Mouse (Mus musculus): Measurements from ENCODE around the gene Med7.

Gene Med7

DNA sequence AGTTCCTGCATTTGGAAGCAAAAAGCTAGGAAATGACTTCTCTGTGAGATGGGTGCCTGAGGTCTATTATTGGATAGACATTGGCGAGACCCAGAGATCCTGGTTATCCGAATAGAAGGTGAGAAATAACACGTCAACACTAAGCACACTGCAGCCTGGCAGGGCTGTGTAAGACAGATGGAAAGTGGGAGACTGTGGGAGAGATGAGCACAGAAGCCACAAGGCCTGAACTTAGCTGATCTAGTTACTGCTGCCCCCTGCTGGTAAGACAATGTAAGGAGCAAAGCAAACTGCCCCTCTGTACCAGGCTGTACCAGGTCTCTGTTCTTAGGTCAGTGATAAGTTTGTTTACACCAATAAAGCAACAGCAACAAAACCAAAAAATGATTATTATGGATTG lies 5.6 kb upstream of the Med7 start:
- peak; percentile 79 for DNase-seq

GRCm38 (mm10) chr11:46435363-46435762 lies 1.4 kb upstream of the Med7 start:
- DNase-seq = no peak

GRCm38 (mm10) chr11:46437459-46438000 lies 805 bp downstream of the Med7 start:
- no peak for DNase-seq

GRCm38 (mm10) chr11:46439005-46439543 lies 2.3 kb downstream of the Med7 start:
- DNase-seq = no peak

DNA sequence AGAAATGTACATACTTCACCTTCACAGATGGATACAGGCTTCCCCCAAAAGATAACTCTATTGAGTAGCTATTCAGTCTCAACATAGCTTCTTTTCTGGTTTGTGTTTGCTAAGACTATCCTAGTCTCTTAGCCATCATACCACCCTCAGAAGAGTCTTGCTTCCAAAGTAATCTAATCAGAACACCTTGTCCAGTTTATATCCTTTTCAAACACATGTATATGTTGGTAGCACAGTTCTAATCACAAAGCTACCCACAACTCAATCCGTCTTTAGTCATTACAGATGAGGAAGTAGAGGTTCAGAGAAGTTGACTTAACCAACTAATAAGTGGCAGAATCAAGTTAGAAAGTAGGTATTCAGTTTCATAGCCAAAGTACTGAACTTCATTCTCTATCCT lies 5.0 kb downstream of the Med7 start:
- DNase-seq = no peak

GRCm38 (mm10) chr11:46443152-46443551 lies 6.4 kb downstream of the Med7 start:
- no peak for DNase-seq

DNA sequence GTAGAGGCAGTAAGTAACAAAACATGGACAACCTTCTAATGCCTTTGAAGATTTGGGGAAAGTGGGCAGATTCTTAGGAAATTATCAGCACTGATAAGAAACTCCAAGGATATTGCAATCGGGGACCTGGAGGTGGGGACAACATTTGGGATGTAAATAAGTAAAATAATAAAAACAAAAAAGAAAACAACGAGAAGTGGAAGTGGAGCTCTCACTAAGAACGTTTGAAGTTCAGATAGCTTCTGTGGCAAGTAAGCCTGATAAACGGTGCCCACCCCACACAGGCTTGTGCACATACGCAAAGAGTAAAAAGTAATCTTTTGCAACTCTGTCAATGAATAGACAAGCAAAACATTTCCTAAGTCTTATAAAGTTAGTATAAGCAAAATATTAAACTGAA lies 7.3 kb downstream of the Med7 start:
- no peak for DNase-seq

DNA sequence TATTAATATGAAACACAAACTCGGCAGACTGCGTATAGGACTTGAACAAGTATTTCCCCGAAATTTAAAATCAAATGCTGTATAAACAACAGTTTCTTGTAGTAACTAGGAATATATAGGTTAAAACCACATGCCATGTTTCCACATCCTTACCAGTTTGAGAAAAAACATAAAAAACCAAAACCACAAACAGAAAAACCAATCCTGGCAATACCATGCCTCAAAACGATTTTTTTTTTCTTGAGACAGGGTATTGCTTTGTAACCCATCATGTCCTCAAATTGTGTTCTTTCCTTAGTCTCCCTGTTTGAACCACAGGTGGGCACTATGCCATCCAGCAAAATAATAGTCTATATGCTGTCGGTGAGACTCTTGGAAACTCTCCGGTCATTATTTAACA lies 9.4 kb downstream of the Med7 start:
- DNase-seq = no peak

DNA sequence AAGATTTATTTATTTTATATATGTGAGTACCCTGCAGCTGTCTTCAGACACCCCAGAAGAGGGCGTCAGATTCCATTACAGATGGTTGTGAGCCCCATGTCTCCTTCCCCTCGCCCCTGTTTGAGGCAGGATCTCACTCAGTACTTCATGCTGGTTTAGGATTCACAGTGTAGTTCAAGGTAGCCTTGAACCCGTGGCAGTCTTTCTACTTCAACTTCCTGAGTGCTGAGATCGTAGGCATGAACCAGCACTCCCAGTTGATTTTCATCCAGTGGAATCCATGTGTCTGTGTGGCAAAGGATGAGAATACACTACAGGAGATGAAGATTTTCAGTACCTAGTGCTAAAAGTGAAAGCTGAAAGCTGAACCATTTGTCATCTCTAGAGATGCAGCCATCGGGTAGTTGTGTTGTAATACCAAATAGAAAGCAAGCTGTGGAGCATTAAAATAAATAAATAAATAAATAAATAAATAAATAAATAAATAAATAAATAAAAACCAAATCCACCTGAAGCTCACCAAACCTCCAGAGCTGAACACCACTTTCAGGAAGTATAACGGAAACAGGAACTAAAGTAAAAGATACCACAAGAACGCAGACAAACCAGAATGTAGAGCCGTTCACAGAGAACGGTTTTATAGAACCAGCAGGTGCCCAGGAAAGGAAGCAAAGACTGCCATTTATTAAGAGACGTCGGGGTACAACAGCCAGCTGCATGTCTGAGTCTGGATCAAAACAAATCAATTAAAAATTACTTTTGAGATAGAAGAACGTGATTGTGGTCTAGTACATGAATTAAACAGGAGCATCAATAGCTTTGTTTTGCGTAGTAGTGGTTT lies 11.1 kb downstream of the Med7 start:
- DNase-seq = no peak

- DNase-seq = no peak
Observed at GRCm38 (mm10) chr11:46449461-46450080, 12.8 kb downstream of the Med7 start.

DNA sequence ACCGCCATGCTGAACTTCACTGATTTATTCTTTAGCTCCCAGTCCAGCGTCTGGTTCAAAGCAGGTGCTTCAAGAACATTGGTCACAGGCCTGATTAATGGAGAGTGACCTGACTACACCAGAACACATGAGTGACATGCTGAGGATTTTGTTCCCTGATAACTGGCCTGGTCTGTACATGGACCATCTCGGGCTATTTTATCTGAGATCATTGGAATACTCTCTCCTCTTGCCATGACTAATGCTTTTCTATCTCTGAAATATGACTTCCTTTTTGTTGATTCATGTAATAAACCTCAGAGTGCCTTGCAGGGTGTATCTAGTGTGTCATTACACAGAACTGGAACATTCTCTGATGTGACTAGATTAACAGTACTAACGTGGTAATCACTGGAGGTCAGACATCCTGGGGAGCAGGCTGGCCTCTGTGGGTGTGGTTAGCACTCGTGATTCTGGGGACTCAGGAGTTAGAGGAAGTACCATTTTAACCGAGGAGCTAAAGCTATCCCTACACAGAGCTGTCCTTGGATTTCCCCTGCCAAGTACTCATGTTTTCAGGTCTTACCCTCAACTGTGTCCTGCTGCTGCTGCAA lies 17.8 kb downstream of the Med7 start, which contains the start of gene Havcr2:
Havcr2 (plus strand) TSS at position 483 of the 593 bp plus-strand sequence.
- DNase-seq = no peak

GRCm38 (mm10) chr11:46459960-46460359 lies 23.2 kb downstream of the Med7 start:
- no peak for DNase-seq

DNA sequence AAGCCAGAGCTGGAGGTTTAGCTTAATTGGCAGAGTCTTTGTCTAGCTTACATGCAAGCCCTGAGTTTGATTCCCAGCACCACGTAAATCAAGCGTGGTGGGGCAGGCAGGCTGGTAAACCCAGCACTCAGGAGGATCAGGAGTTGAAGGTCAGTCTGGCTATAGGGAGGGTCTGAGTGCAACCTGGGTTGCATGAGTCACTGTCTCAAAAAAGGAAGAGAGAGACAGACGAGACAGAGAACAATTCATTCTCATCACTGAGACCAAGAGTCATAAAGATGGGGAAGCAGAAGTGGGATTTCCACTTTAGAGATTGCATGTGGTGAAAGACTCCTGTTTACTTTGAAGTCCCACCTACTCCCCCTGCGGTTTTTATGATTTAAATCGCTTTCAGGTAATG lies 24.6 kb downstream of the Med7 start:
- no peak for DNase-seq

DNA sequence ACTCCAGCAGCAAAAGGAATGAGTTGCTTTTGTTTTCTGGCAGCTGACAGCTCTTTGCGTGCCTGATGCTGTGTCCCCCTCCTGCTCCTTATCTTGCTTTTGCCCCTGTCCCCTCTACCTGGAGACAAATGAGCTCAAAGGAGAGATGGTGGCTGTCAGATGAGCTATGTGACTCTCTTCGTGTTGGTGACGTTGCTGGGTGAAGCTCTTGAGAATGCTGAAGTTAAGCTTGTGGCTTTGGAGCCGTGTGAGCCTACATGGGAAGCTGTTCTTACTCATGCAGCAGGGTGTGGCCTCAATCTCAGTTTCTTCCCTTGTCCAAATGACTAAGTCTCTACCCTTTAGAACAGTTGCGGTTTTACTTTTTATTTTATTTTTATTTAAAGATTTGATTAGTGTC lies 25.2 kb downstream of the Med7 start:
- DNase-seq = no peak

DNA sequence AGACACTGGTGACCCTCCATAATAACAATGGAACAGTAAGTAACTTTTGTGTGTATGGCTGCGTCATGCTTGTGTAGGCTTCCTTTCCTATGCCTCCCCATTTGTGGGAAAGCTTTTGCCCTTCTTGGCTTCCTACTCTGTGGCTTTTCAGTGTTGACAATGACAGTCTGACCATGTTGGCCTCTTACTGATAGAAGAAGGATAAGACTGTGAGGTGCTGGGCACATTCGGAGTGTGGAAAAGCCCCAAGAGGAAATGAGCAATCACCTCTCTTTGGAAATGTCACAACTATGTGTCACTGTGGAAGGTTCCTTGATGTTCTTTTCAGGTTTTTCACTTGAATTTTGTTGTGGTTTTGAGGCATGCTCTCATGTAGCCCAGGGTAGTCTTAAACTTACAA lies 30.2 kb downstream of the Med7 start:
- DNase-seq = no peak

- DNase-seq = no peak
Observed at GRCm38 (mm10) chr11:46474220-46474619, 37.5 kb downstream of the Med7 start.

DNA sequence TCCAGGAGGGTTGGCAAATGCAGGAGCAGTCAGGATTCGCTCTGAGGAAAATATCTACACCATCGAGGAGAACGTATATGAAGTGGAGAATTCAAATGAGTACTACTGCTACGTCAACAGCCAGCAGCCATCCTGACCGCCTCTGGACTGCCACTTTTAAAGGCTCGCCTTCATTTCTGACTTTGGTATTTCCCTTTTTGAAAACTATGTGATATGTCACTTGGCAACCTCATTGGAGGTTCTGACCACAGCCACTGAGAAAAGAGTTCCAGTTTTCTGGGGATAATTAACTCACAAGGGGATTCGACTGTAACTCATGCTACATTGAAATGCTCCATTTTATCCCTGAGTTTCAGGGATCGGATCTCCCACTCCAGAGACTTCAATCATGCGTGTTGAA lies 42.6 kb downstream of the Med7 start:
- DNase-seq = no peak

DNA sequence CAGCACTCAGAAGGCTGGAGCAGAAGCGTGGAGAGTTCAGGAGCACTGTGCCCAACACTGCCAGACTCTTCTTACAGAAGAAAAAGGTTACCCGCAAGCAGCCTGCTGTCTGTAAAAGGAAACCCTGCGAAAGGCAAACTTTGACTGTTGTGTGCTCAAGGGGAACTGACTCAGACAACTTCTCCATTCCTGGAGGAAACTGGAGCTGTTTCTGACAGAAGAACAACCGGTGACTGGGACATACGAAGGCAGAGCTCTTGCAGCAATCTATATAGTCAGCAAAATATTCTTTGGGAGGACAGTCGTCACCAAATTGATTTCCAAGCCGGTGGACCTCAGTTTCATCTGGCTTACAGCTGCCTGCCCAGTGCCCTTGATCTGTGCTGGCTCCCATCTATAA lies 43.8 kb downstream of the Med7 start:
- peak; percentile 7 for DNase-seq

GRCm38 (mm10) chr11:46488231-46488630 lies 51.5 kb downstream of the Med7 start:
- no peak for DNase-seq

DNA sequence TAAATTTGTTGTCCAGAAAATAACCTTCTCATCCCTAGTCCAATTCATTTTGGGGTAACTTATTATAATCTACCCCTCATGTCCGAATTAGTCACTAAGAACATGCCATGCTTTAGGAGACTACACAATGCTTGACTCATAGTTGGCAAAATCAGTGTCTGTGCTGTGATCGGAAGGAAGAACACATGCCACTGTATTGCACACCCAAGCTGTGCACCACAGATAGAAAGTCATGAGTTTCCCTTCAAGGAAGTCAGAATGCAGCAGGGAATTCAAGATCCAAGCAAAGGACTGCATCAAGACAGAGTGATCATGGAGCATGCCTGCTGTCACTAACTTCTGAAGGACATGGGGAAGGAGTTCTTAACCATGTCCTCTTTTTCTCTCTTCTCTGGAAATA lies 51.9 kb downstream of the Med7 start:
- DNase-seq = no peak
